8 mouse cellular contexts compared by ENCODE assay signal in genomic region chr13:119632156-119632548, GRCm38 (mm10). TPM values are rescaled to one million over a fixed set of nuclear protein-coding genes. Genes with fewer than 3 reads are reported as not detected.
DNase-seq lines count a peak whose midpoint lies in the region; ATAC-seq lines count a peak whose summit lies in the region.

No protein-coding gene starts in this region.

- peaks cover 4% of the 10 kb centered on the region for H3K4me1 ChIP-seq in erythroblast, embryonic 14.5 days (ENCODE audit: control insufficient read depth)
- no peaks in the 10 kb centered on the region for H3K4me1 ChIP-seq in lung, embryonic 15.5 days
- no peaks in the 10 kb centered on the region for H3K4me1 ChIP-seq in limb, embryonic 13.5 days
- H3K4me1 ChIP-seq in neural tube, embryonic 15.5 days = no peaks in the 10 kb centered on the region

- ATAC-seq in erythroblast, adult 5-6 weeks (replicated peaks; ENCODE audit: low FRiP score, poor library complexity, severe bottlenecking) = no peak
- ATAC-seq in lung, embryonic 15.5 days (ENCODE audit: borderline replicate concordance, extremely low read depth, low FRiP score, low TSS enrichment) = no peak
- ATAC-seq in limb, embryonic 13.5 days (ENCODE audit: low FRiP score, low read depth) = no peak
- ATAC-seq in neural tube, embryonic 15.5 days (ENCODE audit: low FRiP score) = peak; percentile 70

- no peak overlapping the region for H3K9ac ChIP-seq in lung, embryonic 15.5 days
- H3K9ac ChIP-seq in limb, embryonic 13.5 days = no peak overlapping the region
- H3K9ac ChIP-seq in neural tube, embryonic 15.5 days (replicated peaks) = no peak overlapping the region

- H3K4me3 ChIP-seq in erythroblast, embryonic 14.5 days (replicated peaks) = peak overlapping the region; percentile 61
- H3K4me3 ChIP-seq in lung, embryonic 15.5 days = peak overlapping the region; percentile 52
- H3K4me3 ChIP-seq in limb, embryonic 13.5 days = peak overlapping the region; percentile 50
- H3K4me3 ChIP-seq in neural tube, embryonic 15.5 days (replicated peaks) = peak overlapping the region; percentile 51

- peaks cover 3% of the 10 kb centered on the region for H3K9me3 ChIP-seq in erythroblast, embryonic 14.5 days (ENCODE audit: control insufficient read depth, low read length)
- H3K9me3 ChIP-seq in lung, embryonic 15.5 days = no peaks in the 10 kb centered on the region
- no peaks in the 10 kb centered on the region for H3K9me3 ChIP-seq in limb, embryonic 13.5 days
- no peaks in the 10 kb centered on the region for H3K9me3 ChIP-seq in neural tube, embryonic 15.5 days (replicated peaks)

- H3K36me3 ChIP-seq in erythroblast, embryonic 14.5 days (ENCODE audit: control insufficient read depth) = no peaks in the 10 kb centered on the region
- no peaks in the 10 kb centered on the region for H3K36me3 ChIP-seq in lung, embryonic 15.5 days
- H3K36me3 ChIP-seq in limb, embryonic 13.5 days = no peaks in the 10 kb centered on the region
- no peaks in the 10 kb centered on the region for H3K36me3 ChIP-seq in neural tube, embryonic 15.5 days

- peak overlapping the region; percentile 75 for H3K4me2 ChIP-seq in lung, embryonic 15.5 days
- H3K4me2 ChIP-seq in limb, embryonic 13.5 days (replicated peaks) = peak overlapping the region; percentile 62
- peak overlapping the region; percentile 71 for H3K4me2 ChIP-seq in neural tube, embryonic 15.5 days

- H3K27ac ChIP-seq in lung, embryonic 15.5 days = no peak overlapping the region
- no peak overlapping the region for H3K27ac ChIP-seq in limb, embryonic 13.5 days
- no peak overlapping the region for H3K27ac ChIP-seq in neural tube, embryonic 15.5 days (replicated peaks)

- WGBS in lung, embryonic 15.5 days = 82% methylated on average over 4 of the region's 4 CpGs
- 84% methylated on average over 4 of the region's 4 CpGs for WGBS in limb, embryonic 13.5 days
- 77% methylated on average over 4 of the region's 4 CpGs for WGBS in neural tube, embryonic 15.5 days

- no peak for DNase-seq in lung, postnatal 4 days
- DNase-seq in layer of hippocampus, postnatal 10 days (ENCODE audit: low spot score in 2 of 2) = no peak
- no peak for DNase-seq in adrenal gland, postnatal 10 days

- no peaks in the 10 kb centered on the region for H3K27me3 ChIP-seq in erythroblast, embryonic 14.5 days (ENCODE audit: control insufficient read depth)
- no peaks in the 10 kb centered on the region for H3K27me3 ChIP-seq in lung, embryonic 15.5 days
- no peaks in the 10 kb centered on the region for H3K27me3 ChIP-seq in limb, embryonic 13.5 days
- peaks cover 3% of the 10 kb centered on the region; the same call in 1 of the 2 replicates for H3K27me3 ChIP-seq in neural tube, embryonic 15.5 days (replicated peaks)

RNA-seq across cellular contexts. Expression of gene Ccl28, which starts 8.5 kb away (rescaled TPM):
- not detected in 2 replicates for polyA plus RNA-seq in erythroblast, embryonic 14.5 days (2012)
- not detected in 2 replicates for total RNA-seq in erythroblast, adult 5-6 weeks (2015; ENCODE audit: low replicate concordance)
- total RNA-seq in erythroblast, adult 5-6 weeks (2017; ENCODE audit: low replicate concordance) = not detected in 2 replicates
- polyA plus RNA-seq in lung, embryonic 15.5 days (2015; fragmentation: Nextera tagmentation; extraction: Ambion mirVana) = 0.13 TPM in 1 of 2 replicates, not detected in the other
- 0.18 and 0.23 TPM in 2 replicates for polyA plus RNA-seq in limb, embryonic 13.5 days (2015; fragmentation: Nextera tagmentation; extraction: Ambion mirVana)
- 0.29 and 0.41 TPM in 2 replicates for polyA plus RNA-seq in neural tube, embryonic 15.5 days (2015; fragmentation: Nextera tagmentation; extraction: Ambion mirVana)
- total RNA-seq in layer of hippocampus, postnatal 10 days (2021) = 1 to 10 TPM; 1.8 to 2.5 TPM
- total RNA-seq in adrenal gland, postnatal 10 days (2021) = under 1 TPM; 0.27 to 0.61 TPM

RNA-seq across cellular contexts. Expression of gene Hmgcs1, which starts 58.0 kb away (rescaled TPM):
- 0.04 and 0.14 TPM in 2 replicates for polyA plus RNA-seq in erythroblast, embryonic 14.5 days (2012)
- total RNA-seq in erythroblast, adult 5-6 weeks (2015; ENCODE audit: low replicate concordance) = 6.5 and 11.5 TPM in 2 replicates
- total RNA-seq in erythroblast, adult 5-6 weeks (2017; ENCODE audit: low replicate concordance) = 5.1 and 7.1 TPM in 2 replicates
- 109 and 115 TPM in 2 replicates for polyA plus RNA-seq in lung, embryonic 15.5 days (2015; fragmentation: Nextera tagmentation; extraction: Ambion mirVana)
- 146 and 148 TPM in 2 replicates for polyA plus RNA-seq in limb, embryonic 13.5 days (2015; fragmentation: Nextera tagmentation; extraction: Ambion mirVana)
- polyA plus RNA-seq in neural tube, embryonic 15.5 days (2015; fragmentation: Nextera tagmentation; extraction: Ambion mirVana) = 443 and 497 TPM in 2 replicates
- 100 to 1,000 TPM; 630 to 638 TPM for total RNA-seq in layer of hippocampus, postnatal 10 days (2021)
- total RNA-seq in adrenal gland, postnatal 10 days (2021) = 100 to 1,000 TPM; 219 to 270 TPM

Comparison
In these comparisons a context has a peak if more than half of its experiments do, and no peak if none do; other contexts are left out.
1. RNA of gene Hmgcs1, which starts 58.0 kb away (polyA plus RNA-seq): 443 to 497 TPM in neural tube, embryonic 15.5 days, 146 to 148 TPM in limb, embryonic 13.5 days and 109 to 115 TPM in lung, embryonic 15.5 days; 0.04 to 0.14 TPM in erythroblast, embryonic 14.5 days; every median in the first group is over 10 times any median in the second.
2. Peak in every context shown above with its lines, with median percentiles within 50 percentile points of each other: H3K4me3 ChIP-seq and H3K4me2 ChIP-seq.